Mouse (Mus musculus) neural tube, embryonic 15.5 days (tissue): ENCODE measurements around the gene Khnyn. TPM values are rescaled to one million over a fixed set of nuclear protein-coding genes. Genes with fewer than 3 reads are reported as not detected.

Experiments
- ATAC-seq: fragments of 200-750 bp; cut with Nextera tagmentation; 2 replicates; pipeline ENCODE4 v1.8.0; 2017; ENCODE audit warnings: mild to moderate bottlenecking, moderate TSS enrichment, moderate library complexity; ENCODE audit not compliant: low FRiP score
- H3K27ac ChIP-seq: fragments of 300-500 bp; sonication (generic); replicated peaks from 2 replicates; pipeline ENCODE4 v1.5.1; 2015; ENCODE audit warnings: mild to moderate bottlenecking, inconsistent platforms
- H3K27me3 ChIP-seq: fragments of 300-500 bp; sonication (generic); replicated peaks from 2 replicates; pipeline ENCODE4 v1.6.1; 2015; ENCODE audit warnings: inconsistent platforms
- H3K36me3 ChIP-seq: fragments of 300-500 bp; sonication (generic); 2 replicates; pipeline ENCODE4 v1.6.1; 2015; ENCODE audit warnings: inconsistent platforms
- H3K4me1 ChIP-seq: fragments of 300-500 bp; sonication (generic); 2 replicates; pipeline ENCODE4 v1.6.1; 2015; ENCODE audit warnings: inconsistent platforms
- H3K4me2 ChIP-seq: fragments of 300-500 bp; sonication (generic); 2 replicates; pipeline ENCODE4 v1.6.1; 2015; ENCODE audit warnings: inconsistent platforms, mild to moderate bottlenecking, moderate library complexity
- H3K4me3 ChIP-seq: fragments of 300-500 bp; sonication (generic); replicated peaks from 2 replicates; pipeline ENCODE4 v1.5.1; 2015; ENCODE audit warnings: mild to moderate bottlenecking, inconsistent platforms
- H3K9ac ChIP-seq: fragments of 300-500 bp; sonication (generic); replicated peaks from 2 replicates; pipeline ENCODE4 v1.6.1; 2015; ENCODE audit warnings: mild to moderate bottlenecking, inconsistent platforms
- H3K9me3 ChIP-seq: fragments of 300-500 bp; sonication (generic); replicated peaks from 2 replicates; pipeline ENCODE4 v1.6.1; 2016; ENCODE audit warnings: inconsistent platforms
- WGBS: fragments of 180-500 bp; shearing (Covaris S2); methylation state at CpG from one replicate; pipeline ENCODE4 v1.1.7; 2015; ENCODE audit warnings: mixed read lengths; 5-methylcytosine and 5-hydroxymethylcytosine counted together
- polyA plus RNA-seq: library from polyadenylated mRNA; unstranded; fragments of >200 nt; fragmentation: Nextera tagmentation; extraction: Ambion mirVana; gene quantifications from 2 replicates; pipeline ENCODE4 v1.2.1, GENCODE M21; 2015

The Khnyn gene
- polyA plus RNA-seq: 11.0 and 11.9 TPM in 2 replicates

- under 1% methylated on average over 29 of the region's 30 CpGs for WGBS
Measured at GRCm38 (mm10) chr14:55884713-55885113, at the start of gene Khnyn. TSS of gene Khnyn (plus strand) at chr14:55884947.

GRCm38 (mm10) chr14:55838312-55838711 lies 46.4 kb upstream of the Khnyn start:
- 91% methylated on average over 5 of the region's 5 CpGs for WGBS
- no peaks in the 10 kb centered on the region for H3K36me3 ChIP-seq
- H3K4me1 ChIP-seq: 0 out of 2 replicates have a peak, but pooled peaks cover 4% of the 10 kb centered on the region
- H3K27me3 ChIP-seq: no peaks in the 10 kb centered on the region
- no peak overlapping the region for H3K27ac ChIP-seq
- no peaks in the 10 kb centered on the region for H3K9me3 ChIP-seq
- H3K4me3 ChIP-seq: no peak overlapping the region
- H3K4me2 ChIP-seq: no peak overlapping the region
- no peak for ATAC-seq
- H3K9ac ChIP-seq: no peak overlapping the region

More at GRCm38 (mm10) chr14:55884713-55885113, at the start of gene Khnyn:
- Histone ChIP-seq H3K4me1 (peaks cover 32% of the 10 kb centered on the region), H3K36me3 (peaks cover 31% of the 10 kb centered on the region), H3K27me3 (no peaks in the 10 kb centered on the region), H3K9me3 (no peaks in the 10 kb centered on the region), H3K27ac (peak within 1 kb of the TSS; percentile 87), H3K4me2 (peak within 1 kb of the TSS; percentile 83), H3K9ac (peak within 1 kb of the TSS; percentile 74), H3K4me3 (peak within 1 kb of the TSS; percentile 78)
- peak; percentile 91 for ATAC-seq

- Histone ChIP-seq H3K4me1 (0 out of 2 replicates have a peak, but pooled peaks cover 4% of the 10 kb centered on the region), H3K36me3 (no peaks in the 10 kb centered on the region), H3K4me3 (no peak overlapping the region), H3K27ac (no peak overlapping the region), H3K9me3 (no peaks in the 10 kb centered on the region), H3K27me3 (no peaks in the 10 kb centered on the region), H3K9ac (no peak overlapping the region), H3K4me2 (no peak overlapping the region)
- WGBS: 88% methylated on average over 4 of the region's 4 CpGs
- no peak for ATAC-seq
Measured at GRCm38 (mm10) chr14:55838740-55839139, 46.0 kb upstream of the Khnyn start.

DNA sequence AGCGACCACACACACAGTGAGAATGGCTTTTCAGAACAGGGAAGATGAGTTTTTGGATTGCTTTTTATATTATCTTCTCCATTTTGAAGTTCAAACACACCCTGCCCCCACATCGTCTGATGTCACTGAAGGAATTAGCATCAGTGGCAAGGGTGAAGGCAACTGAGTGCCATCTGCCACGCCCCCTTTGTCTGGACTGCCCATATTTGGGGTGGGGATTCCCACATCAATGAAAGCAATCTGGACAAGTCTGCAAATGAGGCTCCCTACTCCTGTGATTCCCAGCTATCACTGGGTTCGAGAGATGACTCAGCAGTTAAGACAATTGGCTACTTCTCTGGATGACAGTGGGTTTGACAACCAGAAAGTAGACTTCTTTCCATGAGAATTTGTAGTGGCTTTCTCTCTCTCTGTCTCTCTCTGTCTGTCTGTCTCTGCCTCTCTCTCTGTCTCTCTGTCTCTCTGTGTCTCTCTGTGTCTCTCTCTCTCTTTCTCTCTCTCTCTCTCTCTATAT lies 43.8 kb upstream of the Khnyn start:
- H3K4me2 ChIP-seq: no peak overlapping the region
- no peak for ATAC-seq
- WGBS: 60% methylated on average over 4 of the region's 4 CpGs
- H3K4me1 ChIP-seq: no peaks in the 10 kb centered on the region
- no peaks in the 10 kb centered on the region for H3K36me3 ChIP-seq
- no peak overlapping the region for H3K27ac ChIP-seq
- no peaks in the 10 kb centered on the region for H3K27me3 ChIP-seq
- no peak overlapping the region for H3K4me3 ChIP-seq
- no peak overlapping the region for H3K9ac ChIP-seq
- no peaks in the 10 kb centered on the region for H3K9me3 ChIP-seq

DNA sequence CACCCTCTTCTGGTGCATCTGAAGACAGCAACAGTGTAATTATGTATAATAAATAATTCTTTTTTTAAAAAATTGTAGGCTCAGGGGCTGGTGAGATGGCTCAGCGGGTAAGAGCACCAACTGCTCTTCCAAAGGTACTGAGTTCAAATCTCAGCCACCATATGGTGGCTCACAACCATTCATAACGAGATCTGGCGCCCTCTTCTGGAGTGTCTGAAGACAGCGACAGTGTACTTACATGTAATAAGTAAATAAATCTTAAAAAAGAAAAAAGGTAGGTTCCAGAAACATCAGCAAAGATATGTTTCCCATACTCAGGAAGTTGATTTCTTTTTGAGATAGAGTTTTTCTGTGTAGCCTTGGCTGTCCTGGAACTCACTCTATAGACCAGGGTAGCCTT lies 42.0 kb upstream of the Khnyn start:
- H3K9me3 ChIP-seq: no peaks in the 10 kb centered on the region
- H3K9ac ChIP-seq: no peak overlapping the region
- no peak for ATAC-seq
- no peaks in the 10 kb centered on the region for H3K4me1 ChIP-seq
- H3K4me3 ChIP-seq: no peak overlapping the region
- no peak overlapping the region for H3K4me2 ChIP-seq
- 86% methylated on average over 4 of the region's 4 CpGs for WGBS
- H3K36me3 ChIP-seq: no peaks in the 10 kb centered on the region
- no peaks in the 10 kb centered on the region for H3K27me3 ChIP-seq
- no peak overlapping the region for H3K27ac ChIP-seq

GRCm38 (mm10) chr14:55845506-55846294 lies 39.0 kb upstream of the Khnyn start:
- Histone ChIP-seq H3K9ac (no peak overlapping the region), H3K27ac (no peak overlapping the region), H3K36me3 (no peaks in the 10 kb centered on the region), H3K4me3 (no peak overlapping the region), H3K9me3 (no peaks in the 10 kb centered on the region), H3K4me2 (no peak overlapping the region), H3K4me1 (no peaks in the 10 kb centered on the region), H3K27me3 (no peaks in the 10 kb centered on the region)
- 82% methylated on average over 9 of the region's 9 CpGs for WGBS
- ATAC-seq: no peak

DNA sequence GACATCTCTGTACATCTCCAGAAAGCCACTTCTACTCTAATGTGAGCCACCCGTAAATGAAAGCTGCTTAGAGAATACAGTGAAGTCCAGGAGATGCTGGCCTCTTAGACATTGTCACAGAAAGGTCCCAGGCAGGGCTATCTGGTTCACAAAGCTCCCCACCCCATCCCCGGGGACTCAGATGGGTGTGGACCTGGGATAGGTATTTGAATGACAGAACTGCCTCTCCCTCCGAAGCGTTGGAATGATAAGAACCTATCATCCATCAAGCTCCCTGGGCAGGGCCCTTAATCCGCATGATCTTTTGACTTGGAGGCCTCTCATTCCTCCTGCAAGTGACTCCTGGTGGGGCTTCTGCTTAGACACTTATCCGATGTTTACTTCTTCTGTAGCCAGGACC lies 33.9 kb upstream of the Khnyn start:
- ATAC-seq: no peak
- Histone ChIP-seq H3K36me3 (no peaks in the 10 kb centered on the region), H3K4me2 (no peak overlapping the region), H3K9me3 (no peaks in the 10 kb centered on the region), H3K27me3 (no peaks in the 10 kb centered on the region), H3K4me1 (peaks cover 26% of the 10 kb centered on the region), H3K27ac (no peak overlapping the region), H3K4me3 (no peak overlapping the region), H3K9ac (no peak overlapping the region)
- WGBS: 72% methylated on average over 6 of the region's 6 CpGs

DNA sequence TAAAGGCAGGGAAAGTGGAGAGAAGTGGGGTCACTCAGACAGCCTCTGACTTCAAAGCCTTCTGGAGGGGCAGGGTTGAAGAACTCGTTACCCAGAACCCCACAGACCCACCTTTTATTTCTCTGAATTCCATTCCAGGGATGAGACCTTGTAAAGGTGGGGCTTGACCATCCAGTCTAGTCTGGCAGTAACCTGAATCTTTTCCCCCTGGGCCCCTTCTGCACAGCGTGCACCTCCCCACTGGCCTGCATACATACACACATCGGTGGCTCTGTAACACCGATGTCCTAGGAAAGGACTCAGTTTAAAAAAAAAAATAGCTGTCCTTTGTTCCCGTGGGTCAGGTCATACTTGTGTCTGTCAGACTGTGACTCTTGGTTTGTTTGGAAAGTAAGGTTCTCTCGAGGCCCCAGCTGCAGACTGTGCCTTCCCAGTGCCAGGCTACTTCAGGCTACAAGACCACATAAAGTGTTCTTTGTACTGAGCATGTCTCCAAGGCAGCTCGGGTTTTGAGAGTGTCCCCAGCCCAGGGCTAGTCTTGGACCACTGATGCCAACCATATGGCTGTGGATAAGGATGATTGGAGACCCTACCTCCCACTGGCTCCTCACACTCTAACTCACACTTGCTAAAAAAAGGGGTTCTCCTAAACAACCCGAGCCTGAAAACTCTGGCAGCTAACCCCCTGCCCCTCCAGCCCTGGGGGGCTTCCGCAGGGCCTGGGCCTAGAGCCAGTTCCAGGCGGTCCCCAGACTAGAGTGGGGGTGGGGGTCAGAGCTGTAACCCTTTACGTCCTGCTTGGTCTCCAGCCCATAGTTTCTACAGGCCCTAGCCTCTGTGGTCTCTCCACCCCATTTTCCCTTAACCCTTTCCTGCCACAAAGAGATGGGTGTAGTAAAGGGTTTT lies 31.8 kb upstream of the Khnyn start:
- Histone ChIP-seq H3K27me3 (no peaks in the 10 kb centered on the region), H3K4me1 (peaks cover 45% of the 10 kb centered on the region), H3K36me3 (no peaks in the 10 kb centered on the region), H3K27ac (peak overlapping the region; percentile 80), H3K4me2 (peak overlapping the region; percentile 75), H3K9me3 (no peaks in the 10 kb centered on the region), H3K9ac (peak overlapping the region; percentile 52; the same call in 1 of the 2 replicates), H3K4me3 (peak overlapping the region; percentile 51)
- ATAC-seq: peak; percentile 78
- WGBS: 6% methylated on average over 11 of the region's 11 CpGs

GRCm38 (mm10) chr14:55853621-55854285 lies 31.0 kb upstream of the Khnyn start, which contains the start of gene Nynrin:
TSS of gene Nynrin (plus strand) at chr14:55854010.
- no peaks in the 10 kb centered on the region for H3K36me3 ChIP-seq
- peak; percentile 89 for ATAC-seq
- H3K9ac ChIP-seq: peak within 1 kb of the TSS; percentile 52
- H3K4me2 ChIP-seq: peak within 1 kb of the TSS; percentile 75
- no peaks in the 10 kb centered on the region for H3K27me3 ChIP-seq
- H3K4me1 ChIP-seq: peaks cover 51% of the 10 kb centered on the region
- no peaks in the 10 kb centered on the region for H3K9me3 ChIP-seq
- H3K27ac ChIP-seq: peak within 1 kb of the TSS; percentile 80
- peak within 1 kb of the TSS; percentile 51 for H3K4me3 ChIP-seq
- WGBS: 1% methylated on average over 33 of the region's 33 CpGs

GRCm38 (mm10) chr14:55854406-55855100 lies 30.2 kb upstream of the Khnyn start:
- no peaks in the 10 kb centered on the region for H3K9me3 ChIP-seq
- peak overlapping the region; percentile 80 for H3K27ac ChIP-seq
- H3K4me3 ChIP-seq: peak overlapping the region; percentile 51
- WGBS: 1% methylated on average over 9 of the region's 9 CpGs
- peak; percentile 39 for ATAC-seq
- H3K4me2 ChIP-seq: peak overlapping the region; percentile 75
- no peaks in the 10 kb centered on the region for H3K27me3 ChIP-seq
- peak overlapping the region; percentile 52 for H3K9ac ChIP-seq
- H3K36me3 ChIP-seq: no peaks in the 10 kb centered on the region
- H3K4me1 ChIP-seq: peaks cover 58% of the 10 kb centered on the region
